Comparison of ENCODE assay signal across 16 mouse cellular contexts in genomic region chr15:81253585-81253984, GRCm38 (mm10). TPM values are rescaled to one million over a fixed set of nuclear protein-coding genes. Genes with fewer than 3 reads are reported as not detected.
DNase-seq lines count a peak whose midpoint lies in the region; ATAC-seq and TF ChIP-seq lines count a peak whose summit lies in the region.
"Had no signal": no experiment of that assay in that cellular context is flagged by ENCODE, and none has a peak within 500 bp of the region (broad histone marks: within the 10 kb centered on the region; RNA-seq: fewer than 3 reads in every experiment).

No protein-coding gene starts in this region.

- peak; percentile 42 for TF ChIP-seq CTCF in liver, postnatal 0 days (IDR thresholded peaks at IDR 0.05; ENCODE audit: low read depth)

- H3K4me2 ChIP-seq in liver, postnatal 0 days (ENCODE audit: low read depth, low read length) = no peak overlapping the region
- H3K4me2 ChIP-seq: hindbrain, embryonic 15.5 days had no signal

- WGBS in liver, postnatal 0 days (ENCODE audit: insufficient replicate concordance) = 46% methylated on average over 2 of the region's 2 CpGs

- peaks cover 6% of the 10 kb centered on the region; the same call in 1 of the 2 replicates for H3K4me1 ChIP-seq in liver, postnatal 0 days (ENCODE audit: insufficient read depth)

- H3K36me3 ChIP-seq in liver, postnatal 0 days (replicated peaks; ENCODE audit: insufficient read depth, low read length) = no peaks in the 10 kb centered on the region
- H3K36me3 ChIP-seq: forebrain, embryonic 10.5 days; hindbrain, embryonic 15.5 days had no signal

- H3K9ac ChIP-seq in liver, postnatal 0 days (replicated peaks) = no peak overlapping the region
- H3K9ac ChIP-seq: hindbrain, embryonic 15.5 days had no signal

- peak; percentile 52 for DNase-seq in adrenal gland, adult 8-10 months
- DNase-seq in adrenal gland, adult 18-20 months (ENCODE audit: low spot score in 2 of 2) = no peak
- no peak for DNase-seq in liver, postnatal 0 days
- DNase-seq in liver (no peak), NIH3T3 (ENCODE audit: low read depth) (peak; percentile 60)
- peak; percentile 15 for DNase-seq in naive thymus-derived CD4-positive, alpha-beta T cell, adult 2 months (ENCODE audit: low read depth)
- DNase-seq in spleen, adult 18-20 months = no peak
- no peak for DNase-seq in T-cell, adult 2 months (ENCODE audit: low spot score)
- DNase-seq: cerebellum, postnatal 10 days; heart, adult 18-20 months; layer of hippocampus, adult 9-11 months; left cerebral cortex, postnatal 4 days had no signal

- no peaks in the 10 kb centered on the region for H3K27me3 ChIP-seq in liver, postnatal 0 days (ENCODE audit: insufficient read depth, low read length)
- H3K27me3 ChIP-seq: hindbrain, embryonic 15.5 days had no signal

- TF ChIP-seq EP300 in liver, postnatal 0 days (IDR thresholded peaks at IDR 0.05; ENCODE audit: low read depth) = no peak

- H3K4me3 ChIP-seq in liver, postnatal 0 days (ENCODE audit: low read depth, low read length) = no peak overlapping the region
- H3K4me3 ChIP-seq: forebrain, embryonic 10.5 days; hindbrain, embryonic 15.5 days had no signal

- no peak overlapping the region for H3K27ac ChIP-seq in liver, postnatal 0 days (ENCODE audit: low read depth)
- H3K27ac ChIP-seq: forebrain, embryonic 10.5 days; hindbrain, embryonic 15.5 days had no signal

- ATAC-seq in liver, postnatal 0 days = peak; percentile 61

- no peaks in the 10 kb centered on the region for H3K9me3 ChIP-seq in liver, postnatal 0 days (ENCODE audit: low read length)
- H3K9me3 ChIP-seq: forebrain, embryonic 10.5 days; hindbrain, embryonic 15.5 days had no signal

RNA-seq across cellular contexts. Expression of gene Mchr1, which starts 18.3 kb away (rescaled TPM):
- under 1 TPM; 0.15 to 0.86 (median 0.51) TPM for total RNA-seq in adrenal gland, adult 8-10 months (2022)
- total RNA-seq in adrenal gland, adult 18-20 months (2021) = under 1 TPM; 0.23 to 0.51 TPM
- 0.12 and 0.17 TPM in 2 replicates for polyA plus RNA-seq in liver, postnatal 0 days (2015; fragmentation: Nextera tagmentation; extraction: Ambion mirVana)
- total RNA-seq: heart, adult 18-20 months; megakaryocyte-erythroid progenitor cell, adult 5-6 weeks had no signal
- polyA plus RNA-seq: forebrain, embryonic 10.5 days; heart, postnatal 0 days had no signal

Comparison
In these comparisons a context has a peak if more than half of its experiments do, and no peak if none do; other contexts are left out.
1. DNase-seq: peak in adrenal gland, adult 8-10 months (single experiment), NIH3T3 (single experiment) and naive thymus-derived CD4-positive, alpha-beta T cell, adult 2 months (single experiment); none in adrenal gland, adult 18-20 months (0 of 2), liver, postnatal 0 days (single experiment), liver (single experiment), spleen, adult 18-20 months (0 of 2) and T-cell, adult 2 months (single experiment).